27 mouse cellular contexts compared by ENCODE assay signal in genomic region chr1:37166066-37166465, GRCm38 (mm10). TPM values are rescaled to one million over a fixed set of nuclear protein-coding genes. Genes with fewer than 3 reads are reported as not detected.
DNase-seq lines count a peak whose midpoint lies in the region; ATAC-seq and TF ChIP-seq lines count a peak whose summit lies in the region.
"Had no signal": no experiment of that assay in that cellular context is flagged by ENCODE, and none has a peak within 500 bp of the region (broad histone marks: within the 10 kb centered on the region; RNA-seq: fewer than 3 reads in every experiment).

No protein-coding gene starts in this region.

- no peak overlapping the region for H3K4me3 ChIP-seq in embryonic facial prominence, embryonic 12.5 days
- H3K4me3 ChIP-seq in embryonic facial prominence, embryonic 10.5 days, result no peak overlapping the region
- no peak overlapping the region for H3K4me3 ChIP-seq in limb, embryonic 12.5 days (replicated peaks)
- H3K4me3 ChIP-seq in limb, embryonic 10.5 days, result no peak overlapping the region
- no peak overlapping the region for H3K4me3 ChIP-seq in midbrain, embryonic 14.5 days (replicated peaks; ENCODE audit: low read depth, low read length)
- H3K4me3 ChIP-seq in midbrain, postnatal 0 days (ENCODE audit: low read depth, low read length), result no peak overlapping the region
- H3K4me3 ChIP-seq in limb, embryonic 14.5 days (replicated peaks; ENCODE audit: low read length), result no peak overlapping the region
- H3K4me3 ChIP-seq: embryonic facial prominence, embryonic 13.5 days; forebrain, embryonic 15.5 days; hindbrain, embryonic 10.5 days had no signal

- no peak for ATAC-seq in embryonic facial prominence, embryonic 12.5 days (ENCODE audit: insufficient number of reproducible peaks, insufficient read depth, low FRiP score, low TSS enrichment)
- ATAC-seq in limb, embryonic 12.5 days (ENCODE audit: insufficient number of reproducible peaks, insufficient read depth, low FRiP score, low TSS enrichment, low read depth), result no peak
- no peak for ATAC-seq in midbrain, embryonic 14.5 days (ENCODE audit: low FRiP score, low TSS enrichment)
- ATAC-seq in midbrain, postnatal 0 days (ENCODE audit: low FRiP score), result no peak
- no peak for ATAC-seq in limb, embryonic 14.5 days (ENCODE audit: low FRiP score, low read depth)
- ATAC-seq: forebrain, embryonic 15.5 days; hindbrain, postnatal 0 days; inflammation-experienced regulatory T-cells, adult 6 months; intestine, embryonic 16.5 days had no signal

- TF ChIP-seq POLR2A in limb, embryonic 14.5 days (IDR thresholded peaks at IDR 0.05; ENCODE audit: borderline replicate concordance, extremely low read depth, insufficient read depth, insufficient read length), result no peak

- peaks cover 4% of the 10 kb centered on the region; the same call in 1 of the 2 replicates for H3K4me1 ChIP-seq in embryonic facial prominence, embryonic 12.5 days
- H3K4me1 ChIP-seq in embryonic facial prominence, embryonic 10.5 days, result no peaks in the 10 kb centered on the region
- H3K4me1 ChIP-seq in limb, embryonic 12.5 days (replicated peaks), result peaks cover 8% of the 10 kb centered on the region
- 0 out of 2 replicates have a peak, but pooled peaks cover 2% of the 10 kb centered on the region for H3K4me1 ChIP-seq in limb, embryonic 10.5 days
- H3K4me1 ChIP-seq in midbrain, embryonic 14.5 days (ENCODE audit: control insufficient read depth, insufficient read depth, low read length), result no peaks in the 10 kb centered on the region
- H3K4me1 ChIP-seq in midbrain, postnatal 0 days (ENCODE audit: insufficient read depth, low read length), result no peaks in the 10 kb centered on the region
- H3K4me1 ChIP-seq in limb, embryonic 14.5 days (ENCODE audit: control insufficient read depth, insufficient read depth, low read length), result no peaks in the 10 kb centered on the region
- H3K4me1 ChIP-seq: forebrain, embryonic 15.5 days; hindbrain, embryonic 10.5 days had no signal

- no peak for DNase-seq in embryonic facial prominence, embryonic 10.5 days (ENCODE audit: low spot score)
- DNase-seq in limb, embryonic 10.5 days (ENCODE audit: low spot score), result no peak
- peak; percentile 34 for DNase-seq in midbrain, embryonic 14.5 days
- no peak for DNase-seq in midbrain, postnatal 0 days (ENCODE audit: low spot score)
- DNase-seq in limb, embryonic 14.5 days (ENCODE audit: low spot score), result peak; percentile 39
- DNase-seq in heart, postnatal 10 days, result no peak
- DNase-seq: adrenal gland, adult 2 months; adrenal gland, postnatal 14 days; cerebellum, adult 11-12 months; cerebellum, adult 8-10 months; cerebellum, postnatal 14 days; gastrocnemius, postnatal 10 days; gastrocnemius, postnatal 36 days; heart, adult 11 months; heart, postnatal 36 days had no signal

- WGBS in embryonic facial prominence, embryonic 12.5 days, result 45% methylated on average over 6 of the region's 6 CpGs
- 71% methylated on average over 6 of the region's 6 CpGs for WGBS in embryonic facial prominence, embryonic 10.5 days
- WGBS in limb, embryonic 12.5 days, result 67% methylated on average over 6 of the region's 6 CpGs
- WGBS in limb, embryonic 10.5 days, result 85% methylated on average over 6 of the region's 6 CpGs
- 62% methylated on average over 6 of the region's 6 CpGs for WGBS in midbrain, embryonic 14.5 days
- WGBS in midbrain, postnatal 0 days, result 46% methylated on average over 6 of the region's 6 CpGs
- WGBS in limb, embryonic 14.5 days, result 44% methylated on average over 6 of the region's 6 CpGs

- TF ChIP-seq CTCF in midbrain, postnatal 0 days (IDR thresholded peaks at IDR 0.05), result no peak

- H3K36me3 ChIP-seq in embryonic facial prominence, embryonic 12.5 days, result no peaks in the 10 kb centered on the region
- no peaks in the 10 kb centered on the region for H3K36me3 ChIP-seq in embryonic facial prominence, embryonic 10.5 days (replicated peaks)
- H3K36me3 ChIP-seq in limb, embryonic 12.5 days, result no peaks in the 10 kb centered on the region
- H3K36me3 ChIP-seq in limb, embryonic 10.5 days, result no peaks in the 10 kb centered on the region
- no peaks in the 10 kb centered on the region for H3K36me3 ChIP-seq in midbrain, embryonic 14.5 days (ENCODE audit: control insufficient read depth, insufficient read depth, low read length)
- H3K36me3 ChIP-seq in midbrain, postnatal 0 days (ENCODE audit: insufficient read depth, low read length), result no peaks in the 10 kb centered on the region
- no peaks in the 10 kb centered on the region for H3K36me3 ChIP-seq in limb, embryonic 14.5 days (ENCODE audit: control insufficient read depth, insufficient read depth, low read length)
- H3K36me3 ChIP-seq: embryonic facial prominence, embryonic 13.5 days; forebrain, embryonic 15.5 days; hindbrain, embryonic 10.5 days had no signal

- H3K4me2 ChIP-seq in embryonic facial prominence, embryonic 12.5 days (replicated peaks), result no peak overlapping the region
- no peak overlapping the region for H3K4me2 ChIP-seq in limb, embryonic 12.5 days
- no peak overlapping the region for H3K4me2 ChIP-seq in midbrain, embryonic 14.5 days (ENCODE audit: low read length)
- H3K4me2 ChIP-seq in midbrain, postnatal 0 days (ENCODE audit: low read depth, low read length, poor library complexity, severe bottlenecking), result no peak overlapping the region
- no peak overlapping the region for H3K4me2 ChIP-seq in limb, embryonic 14.5 days (replicated peaks; ENCODE audit: low read depth, low read length, severe bottlenecking)
- H3K4me2 ChIP-seq: embryonic facial prominence, embryonic 13.5 days; forebrain, embryonic 15.5 days; heart, embryonic 11.5 days; hindbrain, embryonic 14.5 days had no signal

- no peak overlapping the region for H3K9ac ChIP-seq in embryonic facial prominence, embryonic 12.5 days
- no peak overlapping the region for H3K9ac ChIP-seq in limb, embryonic 12.5 days (replicated peaks)
- H3K9ac ChIP-seq in midbrain, embryonic 14.5 days (replicated peaks; ENCODE audit: low read length), result no peak overlapping the region
- H3K9ac ChIP-seq in midbrain, postnatal 0 days (replicated peaks; ENCODE audit: low read length, poor library complexity, severe bottlenecking), result no peak overlapping the region
- H3K9ac ChIP-seq in limb, embryonic 14.5 days (ENCODE audit: low read depth, low read length, severe bottlenecking), result no peak overlapping the region
- H3K9ac ChIP-seq: embryonic facial prominence, embryonic 13.5 days; forebrain, embryonic 15.5 days; hindbrain, embryonic 14.5 days had no signal

- H3K27me3 ChIP-seq in embryonic facial prominence, embryonic 12.5 days, result no peaks in the 10 kb centered on the region
- H3K27me3 ChIP-seq in embryonic facial prominence, embryonic 10.5 days (replicated peaks; ENCODE audit: low read depth, poor library complexity, severe bottlenecking), result no peaks in the 10 kb centered on the region
- no peaks in the 10 kb centered on the region for H3K27me3 ChIP-seq in limb, embryonic 12.5 days
- H3K27me3 ChIP-seq in limb, embryonic 10.5 days (ENCODE audit: low read depth, poor library complexity, severe bottlenecking), result no peaks in the 10 kb centered on the region
- H3K27me3 ChIP-seq in midbrain, embryonic 14.5 days (ENCODE audit: control insufficient read depth, insufficient read depth, low read length), result no peaks in the 10 kb centered on the region
- no peaks in the 10 kb centered on the region for H3K27me3 ChIP-seq in midbrain, postnatal 0 days (ENCODE audit: insufficient read depth, low read length)
- H3K27me3 ChIP-seq in limb, embryonic 14.5 days (ENCODE audit: control insufficient read depth, insufficient read depth, low read length), result no peaks in the 10 kb centered on the region
- H3K27me3 ChIP-seq: embryonic facial prominence, embryonic 13.5 days; forebrain, embryonic 15.5 days had no signal

- H3K9me3 ChIP-seq in embryonic facial prominence, embryonic 12.5 days, result no peaks in the 10 kb centered on the region
- no peaks in the 10 kb centered on the region; the same call in 1 of the 2 replicates for H3K9me3 ChIP-seq in embryonic facial prominence, embryonic 10.5 days
- peaks cover 1% of the 10 kb centered on the region; the same call in 1 of the 2 replicates for H3K9me3 ChIP-seq in limb, embryonic 12.5 days
- no peaks in the 10 kb centered on the region; the same call in 1 of the 2 replicates for H3K9me3 ChIP-seq in limb, embryonic 10.5 days (replicated peaks)
- H3K9me3 ChIP-seq in midbrain, embryonic 14.5 days (ENCODE audit: control insufficient read depth, low read length), result 0 out of 2 replicates have a peak, but pooled peaks cover 3% of the 10 kb centered on the region
- no peaks in the 10 kb centered on the region for H3K9me3 ChIP-seq in midbrain, postnatal 0 days (ENCODE audit: low read length)
- no peaks in the 10 kb centered on the region for H3K9me3 ChIP-seq in limb, embryonic 14.5 days (ENCODE audit: control insufficient read depth, low read length)
- H3K9me3 ChIP-seq: embryonic facial prominence, embryonic 13.5 days; forebrain, embryonic 15.5 days had no signal

- peak overlapping the region; percentile 63; the same call in 1 of the 2 replicates for H3K27ac ChIP-seq in embryonic facial prominence, embryonic 12.5 days
- H3K27ac ChIP-seq in embryonic facial prominence, embryonic 10.5 days (replicated peaks), result no peak overlapping the region
- H3K27ac ChIP-seq in limb, embryonic 12.5 days, result peak overlapping the region; percentile 29; the same call in 1 of the 2 replicates
- H3K27ac ChIP-seq in limb, embryonic 10.5 days, result no peak overlapping the region
- H3K27ac ChIP-seq in midbrain, embryonic 14.5 days (replicated peaks; ENCODE audit: low read depth, low read length), result no peak overlapping the region
- no peak overlapping the region for H3K27ac ChIP-seq in midbrain, postnatal 0 days (ENCODE audit: low read depth, low read length)
- H3K27ac ChIP-seq in limb, embryonic 14.5 days (replicated peaks; ENCODE audit: low read depth, low read length), result no peak overlapping the region
- H3K27ac ChIP-seq: forebrain, embryonic 15.5 days; hindbrain, embryonic 10.5 days; hindbrain, embryonic 14.5 days; hindbrain, postnatal 0 days had no signal

- intact Hi-C loops in heart, postnatal 10 days (cut with DNase I), result no loop called here

RNA-seq across cellular contexts. Expression of gene Cnga3, which starts 48.2 kb away (rescaled TPM):
- polyA plus RNA-seq in embryonic facial prominence, embryonic 12.5 days (2016; fragmentation: Nextera tagmentation; extraction: Ambion mirVana), result not detected in 2 replicates
- polyA plus RNA-seq in embryonic facial prominence, embryonic 10.5 days (2016; fragmentation: Nextera tagmentation; extraction: Ambion mirVana), result not detected in 2 replicates
- not detected in 2 replicates for polyA plus RNA-seq in limb, embryonic 12.5 days (2016; fragmentation: Nextera tagmentation; extraction: Ambion mirVana)
- polyA plus RNA-seq in limb, embryonic 10.5 days (2016; fragmentation: Nextera tagmentation; extraction: Ambion mirVana), result not detected in 2 replicates
- 0.22 and 0.32 TPM in 2 replicates for polyA plus RNA-seq in midbrain, embryonic 14.5 days (2014; fragmentation: Nextera tagmentation; extraction: Ambion mirVana)
- total RNA-seq in midbrain, postnatal 0 days (2014; rRNA removed), result 0.71 and 0.90 TPM in 2 replicates
- 0.42 and 0.62 TPM in 2 replicates for polyA plus RNA-seq in midbrain, postnatal 0 days (2015; fragmentation: Nextera tagmentation; extraction: Ambion mirVana)
- 0.11 TPM in 1 of 2 replicates, not detected in the other for polyA plus RNA-seq in limb, embryonic 14.5 days (2012; rRNA removed)
- not detected in 2 replicates for polyA plus RNA-seq in limb, embryonic 14.5 days (2014; fragmentation: Nextera tagmentation; extraction: Ambion mirVana)
- total RNA-seq in heart, postnatal 10 days (2021), result under 1 TPM in 1 of 2 experiments, not detected in 1; 0.22 TPM
- polyA plus RNA-seq: forebrain, embryonic 11.5 days; heart, embryonic 11.5 days; heart, embryonic 14.5 days; inflammation-experienced regulatory T-cells, adult 6 months had no signal

Comparison
In these comparisons a context has a peak if more than half of its experiments do, and no peak if none do; other contexts are left out.
1. H3K27ac ChIP-seq: peak in embryonic facial prominence, embryonic 12.5 days (single experiment) and limb, embryonic 12.5 days (single experiment); none in embryonic facial prominence, embryonic 10.5 days (single experiment), limb, embryonic 10.5 days (single experiment), midbrain, embryonic 14.5 days (single experiment), midbrain, postnatal 0 days (single experiment) and limb, embryonic 14.5 days (single experiment).
2. DNase-seq: peak in midbrain, embryonic 14.5 days (single experiment) and limb, embryonic 14.5 days (single experiment); none in embryonic facial prominence, embryonic 10.5 days (single experiment), limb, embryonic 10.5 days (single experiment), midbrain, postnatal 0 days (single experiment) and heart, postnatal 10 days (0 of 2).